Mouse (Mus musculus) hindbrain, embryonic 11.5 days (tissue): ENCODE measurements at regions not wholly inside any gene's neighbourhood (a gene's known extent, or its start where the extent isn't known, plus 50 kb on each side); places are given as distances from the start of the nearest gene placed in this dataset.

ENCODE experiments used
- ATAC-seq: fragments of 200-750 bp; cut with Nextera tagmentation; 2 replicates; pipeline ENCODE4 v1.8.0; 2017; ENCODE audit warnings: mild to moderate bottlenecking, moderate TSS enrichment, moderate library complexity; ENCODE audit not compliant: low FRiP score
- DNase-seq: peaks from one replicate; pipeline ENCODE4 v3.0.0-alpha.2; 2015; ENCODE audit warnings: low spot score
- H3K27ac ChIP-seq: fragments of 300-500 bp; sonication (generic); 2 replicates; pipeline ENCODE4 v1.5.1; 2014; ENCODE audit warnings: mild to moderate bottlenecking, low read depth, low read length
- H3K27me3 ChIP-seq: fragments of 300-500 bp; sonication (generic); 2 replicates; pipeline ENCODE4 v1.6.1; 2014; ENCODE audit warnings: mild to moderate bottlenecking, low read length, moderate library complexity, mixed read lengths; ENCODE audit not compliant: control insufficient read depth, insufficient read depth
- H3K36me3 ChIP-seq: fragments of 300-500 bp; sonication (generic); 2 replicates; pipeline ENCODE4 v1.6.1; 2014; ENCODE audit warnings: mild to moderate bottlenecking, low read length, moderate library complexity, mixed read lengths; ENCODE audit not compliant: control insufficient read depth, insufficient read depth
- H3K4me1 ChIP-seq: fragments of 300-500 bp; sonication (generic); replicated peaks from 2 replicates; pipeline ENCODE4 v1.6.1; 2014; ENCODE audit warnings: low read length, mixed read lengths; ENCODE audit not compliant: control insufficient read depth, insufficient read depth
- H3K4me2 ChIP-seq: fragments of 300-500 bp; sonication (generic); replicated peaks from 2 replicates; pipeline ENCODE4 v1.6.1; 2014; ENCODE audit warnings: mild to moderate bottlenecking, low read depth, low read length
- H3K4me3 ChIP-seq: fragments of 300-500 bp; sonication (generic); 2 replicates; pipeline ENCODE4 v1.5.1; 2014; ENCODE audit warnings: low read depth, low read length
- H3K9ac ChIP-seq: fragments of 300-500 bp; sonication (generic); 2 replicates; pipeline ENCODE4 v1.6.1; 2014; ENCODE audit warnings: low read depth, low read length
- H3K9me3 ChIP-seq: fragments of 300-500 bp; sonication (generic); 2 replicates; pipeline ENCODE4 v1.6.1; 2016; ENCODE audit warnings: low read length; ENCODE audit not compliant: control insufficient read depth
- WGBS: fragments of 180-500 bp; shearing (Covaris S2); extraction: QIAGEN DNeasy Blood & Tissue Kit; methylation state at CpG from one replicate; pipeline ENCODE4 v1.1.7; 2014; 5-methylcytosine and 5-hydroxymethylcytosine counted together

DNA sequence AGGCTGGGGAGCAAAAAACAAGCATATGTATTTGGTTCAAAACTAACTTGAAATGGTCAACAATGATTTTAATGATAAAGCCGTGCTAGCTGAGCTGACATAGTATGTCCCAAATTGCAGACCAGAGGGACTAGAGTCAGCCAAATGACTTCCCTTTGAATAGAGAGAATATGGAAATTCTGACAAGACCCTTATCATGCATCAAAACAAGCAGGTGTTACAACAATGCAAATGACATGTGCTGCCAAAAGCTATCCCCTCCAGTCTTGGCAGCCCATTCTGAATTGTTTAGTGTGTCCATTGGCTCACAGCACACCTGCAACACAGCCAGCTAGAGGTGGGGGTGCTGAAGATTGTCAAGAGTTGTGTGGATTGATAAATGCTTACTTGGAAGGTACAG lies 87.5 kb upstream of the Lrrn1 start:
- Histone ChIP-seq H3K4me2 (no peak overlapping the region), H3K36me3 (no peaks in the 10 kb centered on the region), H3K4me1 (no peaks in the 10 kb centered on the region), H3K4me3 (no peak overlapping the region), H3K27me3 (no peaks in the 10 kb centered on the region), H3K27ac (no peak overlapping the region), H3K9me3 (no peaks in the 10 kb centered on the region), H3K9ac (no peak overlapping the region)
- WGBS = 82% methylated on average over 1 of the region's 1 CpGs
- DNase-seq = no peak
- no peak for ATAC-seq

DNA sequence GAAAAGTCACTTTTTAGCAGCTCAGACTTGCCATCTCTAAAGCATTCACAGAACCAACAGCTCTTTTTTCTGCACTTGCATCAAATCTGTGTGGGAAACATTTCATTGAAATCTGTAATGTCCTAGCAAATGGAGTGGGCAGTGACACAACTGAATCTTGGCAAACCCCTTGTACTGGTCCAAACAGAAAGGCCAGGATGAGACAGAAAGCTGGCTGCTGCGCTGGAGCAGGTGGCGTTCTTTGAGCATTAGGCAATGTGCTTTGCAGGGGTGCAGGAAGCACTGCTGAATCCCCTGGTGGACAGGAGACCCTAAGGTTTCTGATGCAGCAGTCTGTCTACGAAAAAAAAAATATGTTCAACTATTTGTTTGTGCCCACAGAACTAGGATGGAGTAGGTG lies 85.2 kb upstream of the Lrrn1 start:
- H3K4me3 ChIP-seq = no peak overlapping the region
- WGBS = 91% methylated on average over 3 of the region's 3 CpGs
- ATAC-seq = no peak

DNA sequence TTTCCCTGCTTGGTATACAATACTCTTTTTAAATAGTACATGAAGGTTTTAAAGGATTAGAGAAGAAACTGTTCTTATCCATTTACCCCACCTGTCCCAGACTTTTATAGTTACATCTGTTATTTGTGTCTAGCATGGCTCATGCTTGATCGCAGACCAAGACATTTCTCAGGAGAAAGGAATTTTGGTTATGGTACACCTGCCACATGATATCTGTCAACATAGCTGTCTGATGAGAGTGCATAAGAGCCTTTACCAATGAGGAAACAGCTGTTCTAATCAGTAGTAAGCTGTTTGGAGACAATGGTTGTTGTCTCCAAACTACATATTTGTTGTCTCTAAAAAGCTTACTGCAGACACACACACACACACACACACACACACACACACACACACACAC lies 70.3 kb upstream of the Lrrn1 start:
- no peak for DNase-seq
- H3K9ac ChIP-seq = no peak overlapping the region
- no peaks in the 10 kb centered on the region for H3K4me1 ChIP-seq
- WGBS = 87% methylated on average over 1 of the region's 1 CpGs
- no peaks in the 10 kb centered on the region for H3K9me3 ChIP-seq
- H3K4me3 ChIP-seq = no peak overlapping the region
- H3K4me2 ChIP-seq = no peak overlapping the region
- H3K27me3 ChIP-seq = no peaks in the 10 kb centered on the region
- ATAC-seq = no peak
- H3K36me3 ChIP-seq = no peaks in the 10 kb centered on the region
- H3K27ac ChIP-seq = no peak overlapping the region

More for the DNA sequence above, 85.2 kb upstream of the Lrrn1 start:
- DNase-seq = no peak
- Histone ChIP-seq H3K36me3 (no peaks in the 10 kb centered on the region), H3K27ac (no peak overlapping the region), H3K4me2 (no peak overlapping the region), H3K27me3 (no peaks in the 10 kb centered on the region), H3K9ac (no peak overlapping the region), H3K4me1 (no peaks in the 10 kb centered on the region), H3K9me3 (no peaks in the 10 kb centered on the region)

DNA sequence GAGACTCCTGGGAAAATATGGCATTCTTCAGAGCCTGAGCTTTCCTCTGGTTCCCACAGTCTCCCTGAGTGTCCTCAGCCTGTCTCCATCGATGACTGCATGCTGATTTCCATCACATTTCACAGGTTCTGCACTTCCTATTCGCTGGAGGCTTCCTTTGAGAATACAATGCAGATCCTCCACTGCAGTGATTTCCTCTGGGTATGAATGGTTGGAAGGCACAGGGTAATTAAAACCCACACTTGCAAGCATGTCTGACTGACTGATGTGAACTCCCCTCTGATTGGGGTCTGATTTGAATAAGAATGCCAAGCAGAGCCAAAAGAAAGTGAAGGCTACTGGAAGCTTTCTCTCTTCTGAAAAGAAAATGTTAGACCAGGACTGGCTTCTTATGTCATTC lies 67.1 kb upstream of the Lrrn1 start:
- ATAC-seq (peak; percentile 94), DNase-seq (peak; percentile 47)
- H3K9me3 ChIP-seq = no peaks in the 10 kb centered on the region
- WGBS = 11% methylated on average over 2 of the region's 2 CpGs
- no peak overlapping the region for H3K9ac ChIP-seq
- H3K4me3 ChIP-seq = no peak overlapping the region
- no peaks in the 10 kb centered on the region for H3K36me3 ChIP-seq
- H3K27ac ChIP-seq = no peak overlapping the region
- no peaks in the 10 kb centered on the region for H3K4me1 ChIP-seq
- H3K4me2 ChIP-seq = no peak overlapping the region
- no peaks in the 10 kb centered on the region for H3K27me3 ChIP-seq

DNA sequence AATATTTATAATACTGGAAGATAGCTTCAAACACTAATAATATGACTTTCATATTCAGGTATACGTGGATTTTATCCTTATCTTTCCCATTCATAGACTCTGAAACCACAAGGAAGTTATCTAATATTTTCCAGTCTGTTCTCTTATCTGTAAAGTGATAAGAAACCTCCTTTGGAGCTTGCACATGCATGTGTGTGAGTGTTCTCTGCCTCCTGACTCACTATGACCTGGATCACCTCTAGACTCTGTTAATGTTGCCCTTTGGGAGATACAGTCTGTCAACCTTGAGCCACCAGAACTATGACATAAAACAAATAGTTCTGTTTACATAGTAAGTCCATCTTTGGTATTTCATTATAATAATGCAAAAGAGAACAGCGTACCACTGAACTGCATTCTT lies 56.2 kb upstream of the Lrrn1 start:
- no peak overlapping the region for H3K4me3 ChIP-seq
- H3K9me3 ChIP-seq = no peaks in the 10 kb centered on the region
- 83% methylated on average over 2 of the region's 2 CpGs for WGBS
- no peaks in the 10 kb centered on the region for H3K27me3 ChIP-seq
- no peaks in the 10 kb centered on the region for H3K36me3 ChIP-seq
- H3K27ac ChIP-seq = no peak overlapping the region
- ATAC-seq (no peak), DNase-seq (no peak)
- no peaks in the 10 kb centered on the region for H3K4me1 ChIP-seq
- H3K9ac ChIP-seq = no peak overlapping the region
- H3K4me2 ChIP-seq = no peak overlapping the region

DNA sequence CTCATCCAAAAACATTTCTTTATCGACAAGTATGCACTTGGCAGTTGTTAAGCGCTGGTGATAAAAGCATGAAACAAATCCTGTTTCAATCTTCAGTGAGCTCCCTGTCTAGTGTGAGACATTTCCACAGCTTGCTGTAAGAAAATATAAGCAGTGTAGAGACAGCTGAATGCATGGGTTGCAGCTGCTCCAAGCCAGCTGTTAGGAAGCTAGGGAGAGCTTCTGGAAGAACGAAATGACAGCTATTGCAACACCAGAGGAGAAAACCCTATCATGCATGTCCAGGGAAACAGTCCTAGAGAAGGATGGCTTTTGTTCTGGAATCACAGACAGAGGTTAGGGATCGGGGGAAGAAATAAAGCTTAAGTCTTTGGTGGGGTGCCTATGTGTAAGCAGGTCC lies 55.4 kb upstream of the Lrrn1 start:
- H3K4me2 ChIP-seq = no peak overlapping the region
- no peaks in the 10 kb centered on the region for H3K27me3 ChIP-seq
- DNase-seq (no peak), ATAC-seq (no peak)
- no peaks in the 10 kb centered on the region for H3K36me3 ChIP-seq
- H3K9ac ChIP-seq = no peak overlapping the region
- H3K4me1 ChIP-seq = no peaks in the 10 kb centered on the region
- H3K9me3 ChIP-seq = no peaks in the 10 kb centered on the region
- no peak overlapping the region for H3K4me3 ChIP-seq
- 83% methylated on average over 4 of the region's 4 CpGs for WGBS
- no peak overlapping the region for H3K27ac ChIP-seq
